In genomic region chr11:80518421-80519367, GRCm38 (mm10) we compare ENCODE assay signal across 8 mouse cellular contexts. TPM values are rescaled to one million over a fixed set of nuclear protein-coding genes. Genes with fewer than 3 reads are reported as not detected.
DNase-seq lines count a peak whose midpoint lies in the region; ATAC-seq lines count a peak whose summit lies in the region.

No protein-coding gene starts in this region.

- no peaks in the 10 kb centered on the region for H3K9me3 ChIP-seq in hindbrain, embryonic 15.5 days
- H3K9me3 ChIP-seq in midbrain, embryonic 11.5 days (ENCODE audit: control insufficient read depth, low read length): no peaks in the 10 kb centered on the region

- peak; percentile 97 for ATAC-seq in hindbrain, embryonic 15.5 days (ENCODE audit: low FRiP score, low read depth)
- ATAC-seq in midbrain, embryonic 11.5 days (ENCODE audit: low FRiP score): peak; percentile 94
- no peak for ATAC-seq in inflammation-experienced regulatory T-cells, adult 6 months

- H3K36me3 ChIP-seq in hindbrain, embryonic 15.5 days: no peaks in the 10 kb centered on the region
- H3K36me3 ChIP-seq in midbrain, embryonic 11.5 days (ENCODE audit: control insufficient read depth, insufficient read depth, low read length): no peaks in the 10 kb centered on the region

- H3K27me3 ChIP-seq in hindbrain, embryonic 15.5 days: no peaks in the 10 kb centered on the region
- H3K27me3 ChIP-seq in midbrain, embryonic 11.5 days (ENCODE audit: control insufficient read depth, insufficient read depth, low read length): peaks cover 2% of the 10 kb centered on the region; the same call in 1 of the 2 replicates

- H3K9ac ChIP-seq in hindbrain, embryonic 15.5 days: no peak overlapping the region
- H3K9ac ChIP-seq in midbrain, embryonic 11.5 days (ENCODE audit: low read length): peak overlapping the region; percentile 6; the same call in 1 of the 2 replicates

- H3K4me2 ChIP-seq in hindbrain, embryonic 15.5 days: no peak overlapping the region
- H3K4me2 ChIP-seq in midbrain, embryonic 11.5 days: no peak overlapping the region; the same call in 1 of the 2 replicates

- peak overlapping the region; percentile 81 for H3K27ac ChIP-seq in hindbrain, embryonic 15.5 days (replicated peaks)
- peak overlapping the region; percentile 57 for H3K27ac ChIP-seq in midbrain, embryonic 11.5 days (ENCODE audit: low read depth, low read length)

- 9% methylated on average over 9 of the region's 9 CpGs for WGBS in hindbrain, embryonic 15.5 days
- 29% methylated on average over 9 of the region's 9 CpGs for WGBS in midbrain, embryonic 11.5 days

- H3K4me1 ChIP-seq in hindbrain, embryonic 15.5 days (replicated peaks): peaks cover 50% of the 10 kb centered on the region
- peaks cover 15% of the 10 kb centered on the region for H3K4me1 ChIP-seq in midbrain, embryonic 11.5 days (ENCODE audit: control insufficient read depth, insufficient read depth, low read length)

- no peak overlapping the region for H3K4me3 ChIP-seq in hindbrain, embryonic 15.5 days
- H3K4me3 ChIP-seq in midbrain, embryonic 11.5 days (ENCODE audit: low read depth, low read length): no peak overlapping the region

- intact Hi-C loops in gastrocnemius, postnatal 14 days (cut with DNase I; ENCODE audit: low total_unique reads): loop anchor here (5.0 kb wide), 1 partner anchor 36 kb away; no protein-coding TSS in a partner anchor

- peak; percentile 94 for DNase-seq in Muller cell, postnatal 12 days (ENCODE audit: inconsistent ontology term)
- DNase-seq in embryo, embryonic 11 days: peak; percentile 82
- DNase-seq in midbrain, embryonic 11.5 days (ENCODE audit: low spot score, missing footprints): peak; percentile 95
- DNase-seq in MN1 (ENCODE audit: low spot score): no peak
- DNase-seq in gastrocnemius, postnatal 14 days: no peak
- no peak for DNase-seq in gastrocnemius, postnatal 25 days

RNA-seq across cellular contexts. Expression of gene Cdk5r1, which starts 41.9 kb away (rescaled TPM):
- polyA plus RNA-seq in hindbrain, embryonic 15.5 days (2015; fragmentation: Nextera tagmentation; extraction: Ambion mirVana): 81.6 and 90.9 TPM in 2 replicates
- 16.3 and 16.6 TPM in 2 replicates for polyA plus RNA-seq in midbrain, embryonic 11.5 days (2014; fragmentation: Nextera tagmentation; extraction: Ambion mirVana)
- polyA plus RNA-seq in inflammation-experienced regulatory T-cells, adult 6 months (2017; shearing (Covaris generic)): 1 to 10 TPM in 2 of 3 experiments, under 1 TPM in 1; 0.78 to 1.3 (median 1.3) TPM
- 1 to 10 TPM; 1.5 to 3.0 TPM for total RNA-seq in gastrocnemius, postnatal 14 days (2021)
- total RNA-seq in gastrocnemius, postnatal 25 days (2021): under 1 TPM; 0.36 to 0.75 TPM

Comparison
In these comparisons a context has a peak if more than half of its experiments do, and no peak if none do; other contexts are left out.
1. DNase-seq: peak in Muller cell, postnatal 12 days (single experiment), embryo, embryonic 11 days (single experiment) and midbrain, embryonic 11.5 days (single experiment); none in MN1 (single experiment), gastrocnemius, postnatal 14 days (single experiment) and gastrocnemius, postnatal 25 days (single experiment).